Mouse (Mus musculus) heart, adult 2 months (tissue): ENCODE data around the gene Gm11037. TPM values are rescaled to one million over a fixed set of nuclear protein-coding genes. Genes with fewer than 3 reads are reported as not detected.

Experiments used
- DNase-seq, 2 experiments: peaks; one replicate each; pipeline ENCODE4 v3.0.0; 2021
- H3K27ac ChIP-seq: fragments of 200-600 bp; 2 replicates; pipeline ENCODE4 v1.8.1; 2022
- H3K27me3 ChIP-seq: fragments of 200-500 bp; 2 replicates; pipeline ENCODE4 v1.6.1; 2012; ENCODE audit warnings: mild to moderate bottlenecking, low read length, inconsistent platforms, mixed read lengths; ENCODE audit not compliant: control insufficient read depth, insufficient read depth
- H3K36me3 ChIP-seq: fragments of 200-500 bp; 2 replicates; pipeline ENCODE4 v1.6.1; 2012; ENCODE audit warnings: low read length, inconsistent platforms; ENCODE audit not compliant: control insufficient read depth, insufficient read depth
- H3K4me1 ChIP-seq: fragments of 200-500 bp; 2 replicates; pipeline ENCODE4 v1.6.1; 2011; ENCODE audit warnings: low read length; ENCODE audit not compliant: control insufficient read depth, insufficient read depth
- H3K4me3 ChIP-seq: fragments of 200-600 bp; 2 replicates; pipeline ENCODE4 v1.8.1; 2022
- H3K79me2 ChIP-seq: fragments of 200-500 bp; replicated peaks from 2 replicates; pipeline ENCODE4 v1.6.1; 2012; ENCODE audit warnings: mild to moderate bottlenecking, inconsistent platforms, low read length, moderate library complexity, mixed read lengths; ENCODE audit not compliant: control insufficient read depth, insufficient read depth
- H3K9ac ChIP-seq: fragments of 200-500 bp; 2 replicates; pipeline ENCODE4 v1.6.1; 2012; ENCODE audit warnings: low read depth, mild to moderate bottlenecking, control low read depth, inconsistent platforms, low read length, mixed read lengths
- CTCF ChIP-seq: fragments of 200-600 bp; IDR thresholded peaks from 2 replicates; pipeline ENCODE4 v1.8.1; 2022; ENCODE audit warnings: antibody characterized with exemption, mild to moderate bottlenecking, moderate library complexity
- EP300 ChIP-seq: fragments of 200-500 bp; IDR thresholded peaks from 2 replicates; pipeline ENCODE4 v1.6.1; 2011; ENCODE audit warnings: low read depth, low read length, control low read depth; ENCODE audit not compliant: insufficient read depth
- POLR2A ChIP-seq: fragments of 200-500 bp; IDR thresholded peaks from 2 replicates; pipeline ENCODE4 v1.6.1; 2011; ENCODE audit warnings: mild to moderate bottlenecking, low read depth, low read length, control low read depth; ENCODE audit not compliant: insufficient read depth
- WGBS: fragments of 180-500 bp; shearing (Covaris S2); methylation state at CpG from one replicate; pipeline ENCODE4 v1.1.7; 2018; 5-methylcytosine and 5-hydroxymethylcytosine counted together
- intact Hi-C: fragments of 180-260 bp; cut with DNase I; formaldehyde crosslinking; loops from one replicate; pipeline ENCODE4 v1.15.1; 2025
- polyA plus RNA-seq: library from polyadenylated mRNA; depleted of rRNA; stranded (reverse); fragments of >200 nt; gene quantifications from 2 replicates; pipeline ENCODE4 v1.2.3, GENCODE M21; 2012
- total RNA-seq, 2 experiments: library from RNA; stranded (reverse); gene quantifications; 2 replicates each; pipeline ENCODE4 v1.2.3; 2021

The Gm11037 gene
- total and polyA plus RNA-seq, 3 experiments, result not detected

DNA sequence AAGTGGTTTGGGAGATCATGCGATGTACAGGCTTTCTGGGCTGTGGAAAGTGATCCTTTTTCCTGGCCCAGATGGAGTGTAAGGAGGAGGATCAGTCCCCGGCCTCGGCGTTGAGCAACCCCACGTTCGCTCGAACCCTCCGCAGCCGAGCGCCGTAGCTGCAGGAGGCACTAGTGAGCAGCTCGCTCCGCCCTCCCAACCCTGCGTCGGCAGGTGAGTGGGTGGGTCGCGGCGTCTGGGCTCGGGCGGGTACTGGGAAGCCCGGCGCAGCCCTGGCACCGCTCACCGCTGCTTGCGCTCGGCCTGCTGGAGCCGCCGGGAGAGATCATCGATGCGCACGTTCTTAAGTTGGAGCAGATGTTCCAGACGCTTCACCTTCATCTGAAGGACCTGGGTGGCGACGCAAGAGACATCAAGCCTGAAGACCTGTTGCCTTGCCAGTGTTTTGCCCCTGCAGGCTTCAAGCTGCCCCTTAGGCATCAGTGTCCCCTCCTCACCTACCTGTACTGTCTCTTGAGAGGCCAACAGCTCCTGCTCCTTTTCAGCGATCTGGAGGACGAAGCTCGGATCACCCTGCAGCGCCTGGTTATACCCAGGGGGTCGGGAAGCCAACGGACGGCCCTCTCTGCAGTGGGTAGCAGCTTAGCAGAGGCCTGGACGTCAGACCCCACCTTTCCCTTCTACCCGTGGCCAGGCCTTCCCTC lies 38.3 kb downstream of the Gm11037 start:
- Histone ChIP-seq H3K36me3 (no peaks in the 10 kb centered on the region), H3K27ac (no peak overlapping the region), H3K4me1 (peaks cover 3% of the 10 kb centered on the region; the same call in 1 of the 2 replicates), H3K79me2 (no peaks in the 10 kb centered on the region), H3K4me3 (peak overlapping the region; percentile 38; the same call in 1 of the 2 replicates), H3K27me3 (no peaks in the 10 kb centered on the region), H3K9ac (no peak overlapping the region)
- peak; percentile 60 for TF ChIP-seq CTCF
- no peak for TF ChIP-seq EP300
- 52% methylated on average over 43 of the region's 43 CpGs for WGBS
- intact Hi-C loops, result loop anchor here (1.0 to 10.0 kb wide), 2 partner anchors 11 to 337 kb away; partner anchors contain the start of gene 1700037H04Rik
- DNase-seq, result peak; percentile 78 to 79

DNA sequence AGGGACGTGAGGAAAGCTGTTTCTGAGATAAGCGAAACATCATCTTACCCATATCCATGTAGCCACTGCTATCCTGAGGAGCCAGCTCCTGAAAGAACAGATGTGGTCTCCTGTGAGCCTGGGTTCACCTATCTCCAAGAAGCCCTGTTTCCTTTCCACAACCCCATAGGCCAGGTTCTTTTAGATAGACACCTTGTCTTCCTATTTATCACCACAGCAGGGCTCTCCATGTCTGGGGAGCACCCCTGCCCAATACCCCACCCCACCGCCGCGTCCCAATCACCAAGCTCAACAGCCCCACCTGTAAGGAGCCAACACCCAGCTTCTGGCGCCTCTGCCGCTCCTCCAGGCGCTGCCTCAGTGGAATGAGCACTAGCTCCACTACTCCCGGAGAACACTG lies 39.0 kb downstream of the Gm11037 start:
- H3K4me3 ChIP-seq, result no peak overlapping the region
- TF ChIP-seq EP300, result no peak
- H3K79me2 ChIP-seq, result no peaks in the 10 kb centered on the region
- H3K27ac ChIP-seq, result no peak overlapping the region
- no peak overlapping the region for H3K9ac ChIP-seq
- DNase-seq, result no peak
- H3K4me1 ChIP-seq, result peaks cover 4% of the 10 kb centered on the region
- H3K27me3 ChIP-seq, result no peaks in the 10 kb centered on the region
- intact Hi-C loops, result loop anchor here (10.0 kb wide), 1 partner anchor 338 kb away; no protein-coding TSS in a partner anchor
- H3K36me3 ChIP-seq, result no peaks in the 10 kb centered on the region
- 79% methylated on average over 9 of the region's 9 CpGs for WGBS

DNA sequence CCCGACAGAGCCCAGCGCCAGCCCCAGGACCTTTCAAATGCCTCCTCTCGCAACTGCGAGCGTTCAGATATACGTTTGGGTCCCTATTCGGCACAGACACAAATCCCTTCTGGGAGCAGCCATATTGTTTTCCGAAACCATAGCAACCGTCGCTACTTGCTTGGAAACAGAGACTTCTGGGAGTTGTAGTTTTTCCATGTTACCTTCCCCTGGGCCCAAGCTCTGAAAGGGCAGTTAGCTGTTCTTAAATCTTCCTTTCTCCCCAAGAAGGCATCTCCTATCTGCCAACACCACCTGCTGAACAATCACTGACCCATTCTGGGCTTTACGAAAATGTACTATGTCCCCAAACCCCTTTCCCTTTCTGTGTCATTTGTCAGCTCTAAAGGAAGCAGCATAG lies 41.4 kb downstream of the Gm11037 start:
- H3K27me3 ChIP-seq, result no peaks in the 10 kb centered on the region
- 7% methylated on average over 11 of the region's 11 CpGs for WGBS
- H3K36me3 ChIP-seq, result no peaks in the 10 kb centered on the region
- no peak overlapping the region for H3K9ac ChIP-seq
- TF ChIP-seq EP300 (no peak), POLR2A (peak; percentile 67)
- H3K79me2 ChIP-seq, result peaks cover 8% of the 10 kb centered on the region
- peaks cover 11% of the 10 kb centered on the region for H3K4me1 ChIP-seq
- H3K27ac ChIP-seq, result no peak overlapping the region
- peak overlapping the region; percentile 45 for H3K4me3 ChIP-seq
- peak; percentile 56 to 67 for DNase-seq
- intact Hi-C loops, result loop anchor here (10.0 kb wide), 1 partner anchor 340 kb away; no protein-coding TSS in a partner anchor

DNA sequence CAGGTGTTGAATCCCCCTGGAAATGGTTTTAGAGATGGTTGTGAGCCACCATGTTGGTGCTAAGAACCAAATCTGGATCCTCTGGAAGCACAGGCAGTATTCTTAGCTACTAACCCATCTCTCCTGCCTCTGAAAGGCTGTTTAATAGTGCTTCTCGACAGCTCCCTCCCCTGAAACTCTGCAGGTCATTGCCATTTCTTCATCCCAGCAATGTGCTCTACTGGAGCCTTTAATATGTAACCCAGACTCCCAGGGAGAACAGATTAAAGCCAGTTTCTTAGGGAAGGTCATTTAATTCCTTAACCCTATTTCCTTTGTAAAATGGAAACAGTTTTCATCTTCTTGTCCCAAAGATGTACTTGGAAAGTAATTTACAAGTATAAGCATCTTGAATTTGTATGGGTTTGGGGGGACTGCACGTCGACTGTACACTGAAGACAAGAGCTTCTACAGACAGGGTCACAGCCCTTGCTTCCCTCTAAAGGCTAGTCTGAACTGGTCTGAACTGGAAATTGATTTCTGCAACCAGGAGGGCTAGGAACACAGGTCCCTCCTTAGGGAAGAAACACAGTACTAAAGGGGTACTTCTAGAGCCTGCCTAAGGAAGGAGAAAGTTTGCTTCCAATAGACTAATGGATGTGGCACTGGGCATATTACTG lies 42.1 kb downstream of the Gm11037 start:
- Histone ChIP-seq H3K27me3 (no peaks in the 10 kb centered on the region), H3K36me3 (no peaks in the 10 kb centered on the region), H3K27ac (no peak overlapping the region), H3K9ac (no peak overlapping the region), H3K4me3 (no peak overlapping the region), H3K79me2 (peaks cover 8% of the 10 kb centered on the region), H3K4me1 (peaks cover 13% of the 10 kb centered on the region)
- TF ChIP-seq EP300 (no peak), POLR2A (no peak), CTCF (no peak)
- 72% methylated on average over 3 of the region's 3 CpGs for WGBS
- intact Hi-C loops, result loop anchor here (10.0 kb wide), 1 partner anchor 341 kb away; no protein-coding TSS in a partner anchor
- DNase-seq, result no peak

DNA sequence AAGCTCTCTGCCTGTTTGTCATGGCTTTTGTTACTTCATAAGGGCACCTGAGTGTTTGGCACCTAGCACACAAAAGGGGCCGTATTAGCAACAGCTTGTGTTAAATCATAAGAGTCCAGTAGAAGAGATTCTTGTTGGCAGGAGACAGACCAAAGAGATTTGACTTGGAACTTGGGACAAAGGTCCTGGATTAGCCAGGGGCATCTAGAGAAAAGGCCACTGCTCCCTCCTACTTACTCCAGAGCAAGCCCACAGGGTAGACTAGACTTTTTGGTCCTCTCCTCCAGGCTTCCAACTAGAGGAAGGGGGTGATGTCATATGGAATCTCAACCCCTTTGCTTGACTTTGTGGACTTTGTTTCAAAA lies 42.6 kb downstream of the Gm11037 start:
- H3K27me3 ChIP-seq, result no peaks in the 10 kb centered on the region
- DNase-seq, result no peak
- no peak overlapping the region for H3K9ac ChIP-seq
- no peak for TF ChIP-seq POLR2A
- no peak for TF ChIP-seq CTCF
- no peak for TF ChIP-seq EP300
- H3K27ac ChIP-seq, result no peak overlapping the region
- intact Hi-C loops, result loop anchor here (10.0 kb wide), 1 partner anchor 341 kb away; no protein-coding TSS in a partner anchor
- H3K4me1 ChIP-seq, result peaks cover 13% of the 10 kb centered on the region
- WGBS, result 94% methylated on average over 1 of the region's 1 CpGs
- no peak overlapping the region for H3K4me3 ChIP-seq
- H3K79me2 ChIP-seq, result peaks cover 8% of the 10 kb centered on the region
- no peaks in the 10 kb centered on the region for H3K36me3 ChIP-seq

DNA sequence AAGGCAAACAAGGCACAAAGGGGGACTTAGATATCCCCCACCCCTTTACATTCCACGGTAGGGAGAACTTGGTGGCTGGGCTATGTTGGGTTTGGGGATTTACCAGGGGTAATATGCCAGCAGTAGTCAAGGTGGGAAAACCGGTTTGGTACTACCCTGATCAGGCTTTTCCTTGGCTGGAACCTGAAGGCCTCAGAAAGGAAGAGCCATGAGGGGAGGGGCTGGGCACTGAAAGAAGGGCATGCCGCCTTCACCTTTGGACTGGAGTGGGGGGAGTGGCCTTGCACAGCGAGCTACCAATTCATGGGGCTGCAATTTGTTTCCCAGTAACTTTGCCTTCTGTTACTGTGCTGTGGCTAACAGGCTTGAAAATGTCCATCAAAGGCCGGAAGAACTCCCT lies 43.2 kb downstream of the Gm11037 start:
- Histone ChIP-seq H3K4me1 (peaks cover 13% of the 10 kb centered on the region), H3K27ac (no peak overlapping the region), H3K4me3 (no peak overlapping the region), H3K9ac (no peak overlapping the region), H3K79me2 (peaks cover 8% of the 10 kb centered on the region), H3K36me3 (no peaks in the 10 kb centered on the region), H3K27me3 (no peaks in the 10 kb centered on the region)
- TF ChIP-seq POLR2A, result no peak
- no peak for TF ChIP-seq CTCF
- no peak for TF ChIP-seq EP300
- intact Hi-C loops, result loop anchor here (10.0 kb wide), 1 partner anchor 342 kb away; no protein-coding TSS in a partner anchor
- peak in 1 of 2 experiments; percentile 24 for DNase-seq
- WGBS, result 47% methylated on average over 5 of the region's 5 CpGs
